Mouse (Mus musculus) CH12.LX (cell line): Measurements from ENCODE around the gene 2610301B20Rik. TPM values are rescaled to one million over a fixed set of nuclear protein-coding genes. Genes with fewer than 3 reads are reported as not detected.
A peak's percentile ranks its signal among the peaks of the same experiment; 100 is the strongest.

ENCODE experiments used
- DNase-seq: peaks from one replicate; pipeline ENCODE4 v3.0.0-alpha.2; 2013; ENCODE audit errors: extremely low read depth
- H3K27ac ChIP-seq: 2 replicates; pipeline ENCODE4 v1.5.1; 2012; ENCODE audit warnings: low read depth, mild to moderate bottlenecking, control low read depth, moderate library complexity; ENCODE audit not compliant: insufficient read depth
- H3K27me3 ChIP-seq: replicated peaks from 2 replicates; pipeline ENCODE3; 2012; ENCODE audit warnings: inconsistent platforms
- H3K36me3 ChIP-seq, 2 experiments: replicated peaks in 1 of 2; 2 replicates each; pipeline versions ENCODE3 to v1.6.1; 2012; ENCODE audit warnings: inconsistent platforms in 1 of 2, low read length in 1 of 2, mild to moderate bottlenecking in 1 of 2, mixed read lengths in 1 of 2, moderate library complexity in 1 of 2; ENCODE audit not compliant: control insufficient read depth in 1 of 2, insufficient read depth in 1 of 2
- H3K4me1 ChIP-seq, 2 experiments: 2 replicates each; pipeline ENCODE4 v1.6.1; 2012; ENCODE audit warnings: inconsistent platforms in 1 of 2, moderate library complexity in 1 of 2; ENCODE audit not compliant: insufficient read depth in 2 of 2, control insufficient read depth in 1 of 2
- H3K4me2 ChIP-seq: 2 replicates; pipeline ENCODE4 v1.6.1; 2012; ENCODE audit warnings: low read depth, mild to moderate bottlenecking, control low read depth; ENCODE audit not compliant: poor library complexity, insufficient read depth, severe bottlenecking
- H3K4me3 ChIP-seq, 3 experiments: fragments of 150-350 bp in 1 of 3; sonication (generic) in 1 of 3; replicated peaks in 1 of 3; 2 replicates each; pipeline versions ENCODE3 to v1.5.1; 2011 to 2012; ENCODE audit warnings: low read depth in 2 of 3, low read length in 2 of 3, mild to moderate bottlenecking in 2 of 3, moderate library complexity in 2 of 3, control low read depth in 1 of 3, improper control_type of control experiment in 1 of 3, inconsistent platforms in 1 of 3, mixed read lengths in 1 of 3; ENCODE audit not compliant: poor library complexity in 1 of 3
- H3K79me2 ChIP-seq: replicated peaks from 2 replicates; pipeline ENCODE4 v1.6.1; 2012; ENCODE audit warnings: mild to moderate bottlenecking, moderate library complexity; ENCODE audit not compliant: control insufficient read depth, poor library complexity, insufficient read depth, severe bottlenecking; ENCODE audit errors: extremely low read depth
- H3K9ac ChIP-seq: 2 replicates; pipeline ENCODE4 v1.6.1; 2012; ENCODE audit warnings: low read depth, mild to moderate bottlenecking, control low read depth, moderate library complexity; ENCODE audit not compliant: insufficient read depth
- H3K9me3 ChIP-seq: replicated peaks from 2 replicates; pipeline ENCODE3; 2012; ENCODE audit warnings: low read length, inconsistent platforms, mixed read lengths
- BHLHE40 ChIP-seq: IDR thresholded peaks from 2 replicates; pipeline ENCODE4 v1.6.1; 2011; ENCODE audit warnings: mild to moderate bottlenecking, low read depth, low read length, improper control_type of control experiment
- CHD1 ChIP-seq: IDR thresholded peaks from 2 replicates; pipeline ENCODE4 v1.6.1; 2012; ENCODE audit warnings: low read depth, low read length, improper control_type of control experiment, inconsistent platforms
- CHD2 ChIP-seq: IDR thresholded peaks from 2 replicates; pipeline ENCODE4 v1.6.1; 2011; ENCODE audit warnings: low read length, improper control_type of control experiment
- EP300 ChIP-seq: IDR thresholded peaks from 2 replicates; pipeline ENCODE4 v1.6.1; 2011; ENCODE audit warnings: low read length, improper control_type of control experiment
- IRF4 ChIP-seq: IDR thresholded peaks from 2 replicates; pipeline ENCODE4 v1.6.1; 2014; ENCODE audit warnings: low read depth, mild to moderate bottlenecking, inconsistent platforms, low read length, improper control_type of control experiment
- JUN ChIP-seq: IDR thresholded peaks from 2 replicates; pipeline ENCODE4 v1.6.1; 2011; ENCODE audit warnings: low read depth, mild to moderate bottlenecking, low read length, improper control_type of control experiment, moderate library complexity; ENCODE audit not compliant: insufficient read depth
- JUND ChIP-seq: conservative IDR thresholded peaks from 2 replicates; pipeline ENCODE4 v1.6.1; 2011; ENCODE audit warnings: low read depth, low read length, improper control_type of control experiment
- MAFK ChIP-seq: IDR thresholded peaks from 2 replicates; pipeline ENCODE4 v1.6.1; 2011; ENCODE audit warnings: low read length, improper control_type of control experiment; ENCODE audit not compliant: insufficient replicate concordance
- MEF2A ChIP-seq: IDR thresholded peaks from 2 replicates; pipeline ENCODE4 v1.6.1; 2014; ENCODE audit warnings: low read depth, mild to moderate bottlenecking, inconsistent platforms, low read length, improper control_type of control experiment, borderline replicate concordance
- NRF1 ChIP-seq: IDR thresholded peaks from 2 replicates; pipeline ENCODE4 v1.6.1; 2014; ENCODE audit warnings: low read depth, mild to moderate bottlenecking, inconsistent platforms, low read length, improper control_type of control experiment, moderate library complexity
- PAX5 ChIP-seq: IDR thresholded peaks from 2 replicates; pipeline ENCODE4 v1.6.1; 2012; ENCODE audit warnings: low read length, inconsistent platforms, mixed read lengths
- SMC3 ChIP-seq: IDR thresholded peaks from 2 replicates; pipeline ENCODE4 v1.6.1; 2011; ENCODE audit warnings: low read depth, low read length, improper control_type of control experiment
- UBTF ChIP-seq: IDR thresholded peaks from 2 replicates; pipeline ENCODE4 v1.6.1; 2012; ENCODE audit warnings: low read depth, mild to moderate bottlenecking, inconsistent platforms, low read length, improper control_type of control experiment, moderate library complexity
- USF2 ChIP-seq: conservative IDR thresholded peaks from 2 replicates; pipeline ENCODE4 v1.6.1; 2011; ENCODE audit warnings: low read depth, low read length, improper control_type of control experiment
- dilution Hi-C: fragments of 300-500 bp; cut with MboI; formaldehyde crosslinking; loops from 2 replicates; pipeline ENCODE4 v1.14.3; 2020; ENCODE audit warnings: low sequenced_read_pairs; ENCODE audit not compliant: extremely low pct_unique_long_range_greater_than_20kb, extremely low pct_ligation_motif_present
- in situ Hi-C: fragments of 300-500 bp; cut with MboI; formaldehyde crosslinking; loops from 3 replicates; pipeline ENCODE4 v1.14.3; 2019; ENCODE audit warnings: low sequenced_read_pairs, low pct_ligation_motif_present, low pct_unique_long_range_greater_than_20kb, mixed read lengths
- polyA plus RNA-seq: library from polyadenylated mRNA; unstranded; fragments of >175 nt; gene quantifications from 2 replicates; pipeline ENCODE4 v1.2.1, GENCODE M21; 2012; ENCODE audit warnings: low read depth; ENCODE audit not compliant: insufficient read length
- total RNA-seq, 2 experiments: library from RNA; depleted of rRNA; stranded (reverse); fragments of 300-350 nt in 1 of 2; fragments of >200 nt in 1 of 2; gene quantifications; 2 replicates each; pipeline ENCODE4 v1.2.3; 2012 to 2014

Gene 2610301B20Rik
- total and polyA plus RNA-seq, 3 experiments = 7.9 to 27.4 (median 22.5) TPM

GRCm38 (mm10) chr4:10928158-10928557, 53.9 kb downstream of the 2610301B20Rik start:
- H3K4me3 ChIP-seq = no peak overlapping the region
- TF ChIP-seq SMC3 (no peak), MAFK (peak; percentile 81; the same call in 1 of the 2 replicates), MEF2A (no peak)
- TF ChIP-seq, all 38 proteins: peak for 1
- Histone ChIP-seq H3K4me1 (peaks cover 13 to 52% of the 10 kb centered on the region in 2 experiments), H3K4me2 (no peak overlapping the region), H3K9me3 (no peaks in the 10 kb centered on the region), H3K9ac (no peak overlapping the region), H3K27ac (no peak overlapping the region), H3K27me3 (no peaks in the 10 kb centered on the region), H3K36me3 (no peaks in the 10 kb centered on the region), H3K79me2 (no peaks in the 10 kb centered on the region)
- no peak for DNase-seq
- dilution Hi-C loops = no loop called here
- in situ Hi-C loops = no loop called here

GRCm38 (mm10) chr4:10929726-10930125, 55.4 kb downstream of the 2610301B20Rik start:
- peaks cover 3 to 36% of the 10 kb centered on the region in 2 experiments for H3K4me1 ChIP-seq
- DNase-seq = no peak
- dilution Hi-C loops = no loop called here

GRCm38 (mm10) chr4:10931040-10931439, 56.7 kb downstream of the 2610301B20Rik start:
- Histone ChIP-seq H3K4me3 (no peak overlapping the region), H3K36me3 (no peaks in the 10 kb centered on the region), H3K9ac (no peak overlapping the region), H3K79me2 (no peaks in the 10 kb centered on the region), H3K9me3 (no peaks in the 10 kb centered on the region), H3K4me1 (peaks cover 3 to 35% of the 10 kb centered on the region in 2 experiments), H3K27ac (no peak overlapping the region), H3K27me3 (no peaks in the 10 kb centered on the region), H3K4me2 (no peak overlapping the region)
- dilution Hi-C loops (no loop called here), in situ Hi-C loops (no loop called here)
- TF ChIP-seq CHD2 = no peak
- TF ChIP-seq NRF1 = no peak
- no peak for TF ChIP-seq PAX5
- no peak for TF ChIP-seq BHLHE40
- no peak for TF ChIP-seq CHD1
- no peak for TF ChIP-seq JUN
- TF ChIP-seq EP300 = no peak
- no peak for TF ChIP-seq IRF4
- DNase-seq = no peak

More at GRCm38 (mm10) chr4:10929726-10930125, 55.4 kb downstream of the 2610301B20Rik start:
- Histone ChIP-seq H3K4me3 (no peak overlapping the region), H3K4me2 (no peak overlapping the region), H3K27me3 (no peaks in the 10 kb centered on the region), H3K27ac (no peak overlapping the region)
- TF ChIP-seq MEF2A (no peak), UBTF (no peak), BHLHE40 (no peak), USF2 (no peak), JUND (no peak), CHD2 (no peak)
- TF ChIP-seq, all 38 proteins: peak for 0
- in situ Hi-C loops = no loop called here
- Histone ChIP-seq H3K9me3 (no peaks in the 10 kb centered on the region), H3K79me2 (no peaks in the 10 kb centered on the region), H3K9ac (no peak overlapping the region), H3K36me3 (no peaks in the 10 kb centered on the region)
